Mouse (Mus musculus) liver, adult 2 months (tissue): ENCODE data around the gene Ypel4.

Source experiments
- CTCF ChIP-seq: fragments of 200-500 bp; IDR thresholded peaks from 2 replicates; pipeline ENCODE4 v1.5.1; 2011; ENCODE audit warnings: low read depth, low read length, control low read depth
- POLR2A ChIP-seq: fragments of 200-500 bp; IDR thresholded peaks from 2 replicates; pipeline ENCODE4 v1.6.1; 2011; ENCODE audit warnings: low read length, control low read depth; ENCODE audit not compliant: insufficient read depth; ENCODE audit errors: extremely low read depth

DNA sequence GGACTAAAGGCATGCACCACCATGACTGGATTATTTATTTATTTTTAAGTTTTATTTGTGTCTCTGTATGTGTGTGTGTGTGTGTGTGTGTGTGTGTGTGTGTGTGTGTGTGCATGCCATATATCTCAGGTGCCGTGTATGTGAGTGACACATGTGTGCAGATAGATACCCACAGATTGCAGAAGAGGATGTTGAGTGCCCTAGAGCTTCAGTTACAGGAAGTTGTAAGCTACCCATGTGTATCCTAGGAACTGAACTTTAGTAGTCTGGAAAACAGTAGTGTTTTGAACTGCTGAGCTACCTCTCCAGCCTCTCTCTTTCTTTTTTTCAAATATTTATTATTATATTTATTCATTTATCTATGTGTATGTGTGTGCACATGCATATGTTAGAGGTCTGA lies 49.5 kb downstream of the Ypel4 start:
- TF ChIP-seq POLR2A (no peak), CTCF (no peak)
